In genomic region chr12:35016056-35016455, GRCm38 (mm10) we compare ENCODE assay signal across 10 mouse cellular contexts. TPM values are rescaled to one million over a fixed set of nuclear protein-coding genes. Genes with fewer than 3 reads are reported as not detected.
DNase-seq lines count a peak whose midpoint lies in the region; ATAC-seq and TF ChIP-seq lines count a peak whose summit lies in the region.
"Had no signal": no experiment of that assay in that cellular context is flagged by ENCODE, and none has a peak within 500 bp of the region (broad histone marks: within the 10 kb centered on the region; RNA-seq: fewer than 3 reads in every experiment).

No protein-coding gene starts in this region.

- no peak overlapping the region for H3K4me2 ChIP-seq in midbrain, embryonic 14.5 days (ENCODE audit: low read length)
- H3K4me2 ChIP-seq: limb, embryonic 12.5 days had no signal

- 0 out of 2 replicates have a peak, but pooled peaks have one; percentile 46 for ATAC-seq in midbrain, embryonic 14.5 days (ENCODE audit: low FRiP score, low TSS enrichment)

- no peaks in the 10 kb centered on the region for H3K27me3 ChIP-seq in midbrain, embryonic 14.5 days (ENCODE audit: control insufficient read depth, insufficient read depth, low read length)
- H3K27me3 ChIP-seq: limb, embryonic 12.5 days had no signal

- no peak overlapping the region for H3K9ac ChIP-seq in midbrain, embryonic 14.5 days (replicated peaks; ENCODE audit: low read length)
- H3K9ac ChIP-seq: limb, embryonic 12.5 days had no signal

- no peaks in the 10 kb centered on the region for H3K36me3 ChIP-seq in midbrain, embryonic 14.5 days (ENCODE audit: control insufficient read depth, insufficient read depth, low read length)
- H3K36me3 ChIP-seq: limb, embryonic 12.5 days had no signal

- peak; percentile 44 for DNase-seq in embryo, embryonic 10 days (ENCODE audit: low spot score)
- DNase-seq in embryo, embryonic 9.5 days (ENCODE audit: extremely low spot score) = no peak
- peak; percentile 34 to 42 for DNase-seq in layer of hippocampus, adult 2 months (ENCODE audit: low spot score in 2 of 2)
- no peak for DNase-seq in layer of hippocampus, postnatal 36 days
- DNase-seq in adipocyte (ENCODE audit: low spot score) = peak; percentile 39
- peak; percentile 84 for DNase-seq in midbrain, embryonic 14.5 days
- no peak for DNase-seq in testis, postnatal 14 days (ENCODE audit: low spot score)
- no peak for DNase-seq in gastrocnemius, adult 8-10 months (ENCODE audit: low spot score in 2 of 2)
- DNase-seq: cerebellum, adult 9-11 months had no signal

- TF ChIP-seq CTCF in layer of hippocampus, adult 2 months (conservative IDR thresholded peaks at IDR 0.05) = peak; percentile 89

- no peaks in the 10 kb centered on the region for H3K9me3 ChIP-seq in midbrain, embryonic 14.5 days (ENCODE audit: control insufficient read depth, low read length)
- H3K9me3 ChIP-seq: limb, embryonic 12.5 days had no signal

- WGBS in midbrain, embryonic 14.5 days = 53% methylated on average over 3 of the region's 3 CpGs

- H3K27ac ChIP-seq in layer of hippocampus, adult 2 months = no peak overlapping the region
- H3K27ac ChIP-seq in midbrain, embryonic 14.5 days (replicated peaks; ENCODE audit: low read depth, low read length) = no peak overlapping the region
- H3K27ac ChIP-seq: limb, embryonic 12.5 days had no signal

- H3K4me1 ChIP-seq in midbrain, embryonic 14.5 days (ENCODE audit: control insufficient read depth, insufficient read depth, low read length) = no peaks in the 10 kb centered on the region
- H3K4me1 ChIP-seq: limb, embryonic 12.5 days had no signal

- H3K4me3 ChIP-seq in layer of hippocampus, adult 2 months = no peak overlapping the region
- no peak overlapping the region for H3K4me3 ChIP-seq in midbrain, embryonic 14.5 days (replicated peaks; ENCODE audit: low read depth, low read length)
- H3K4me3 ChIP-seq: limb, embryonic 12.5 days had no signal

RNA-seq across cellular contexts. Expression of gene Snx13, which starts 30.9 kb away (rescaled TPM):
- 10 to 100 TPM; 62.0 to 62.1 TPM for total RNA-seq in layer of hippocampus, adult 2 months (2021)
- 10 to 100 TPM; 65.6 to 65.9 TPM for total RNA-seq in layer of hippocampus, postnatal 36 days (2021)
- polyA plus RNA-seq in midbrain, embryonic 14.5 days (2014; fragmentation: Nextera tagmentation; extraction: Ambion mirVana) = 27.8 and 34.5 TPM in 2 replicates
- total RNA-seq in gastrocnemius, adult 8-10 months (2022) = 10 to 100 TPM; 57.5 to 61.6 (median 57.9) TPM

RNA-seq across cellular contexts. Expression of gene Prps1l1, which starts 31.5 kb away (rescaled TPM):
- not detected for total RNA-seq in layer of hippocampus, adult 2 months (2021)
- not detected for total RNA-seq in layer of hippocampus, postnatal 36 days (2021)
- polyA plus RNA-seq in midbrain, embryonic 14.5 days (2014; fragmentation: Nextera tagmentation; extraction: Ambion mirVana) = not detected in 2 replicates
- total RNA-seq in gastrocnemius, adult 8-10 months (2022) = not detected
- polyA plus RNA-seq: limb, embryonic 12.5 days had no signal

Comparison
In these comparisons a context has a peak if more than half of its experiments do, and no peak if none do; other contexts are left out.
1. DNase-seq: peak in embryo, embryonic 10 days (single experiment), layer of hippocampus, adult 2 months (2 of 2), adipocyte (single experiment) and midbrain, embryonic 14.5 days (single experiment); none in embryo, embryonic 9.5 days (single experiment), layer of hippocampus, postnatal 36 days (0 of 2), testis, postnatal 14 days (single experiment) and gastrocnemius, adult 8-10 months (0 of 2).